Mouse (Mus musculus) C2C12 (cell line): ENCODE results near the gene Nxt1.

ENCODE experiments used
- CTCF ChIP-seq: IDR thresholded peaks from one replicate; pipeline ENCODE4 v1.5.1; 2011; ENCODE audit not compliant: control insufficient read depth, insufficient read depth, insufficient read length
- MAX ChIP-seq: IDR thresholded peaks from one replicate; pipeline ENCODE4 v1.6.1; 2011; ENCODE audit warnings: mild to moderate bottlenecking, control low read depth
- USF1 ChIP-seq: IDR thresholded peaks from one replicate; pipeline ENCODE4 v1.6.1; 2011; ENCODE audit warnings: low read depth, mild to moderate bottlenecking, control low read depth, moderate library complexity

GRCm38 (mm10) chr2:148650587-148651357, 21.6 kb upstream of the Nxt1 start:
- no peak for TF ChIP-seq CTCF
- TF ChIP-seq MAX = no peak
- TF ChIP-seq USF1 = no peak
